Mouse (Mus musculus) liver, postnatal 0 days (tissue): ENCODE data around the gene Kcnj8. TPM values are rescaled to one million over a fixed set of nuclear protein-coding genes. Genes with fewer than 3 reads are reported as not detected.

ENCODE experiments used
- ATAC-seq: fragments of 200-750 bp; cut with Nextera tagmentation; 2 replicates; pipeline ENCODE4 v1.8.0; 2017; ENCODE audit warnings: mild to moderate bottlenecking, moderate library complexity
- DNase-seq: peaks from one replicate; pipeline ENCODE4 v3.0.0-alpha.2; 2016
- H3K27ac ChIP-seq: fragments of 300-500 bp; sonication (generic); 2 replicates; pipeline ENCODE4 v1.5.1; 2014; ENCODE audit warnings: antibody characterized with exemption, moderate library complexity, mild to moderate bottlenecking, low read depth
- H3K27me3 ChIP-seq: fragments of 300-500 bp; sonication (generic); 2 replicates; pipeline ENCODE4 v1.6.1; 2014; ENCODE audit warnings: low read length, control low read depth, mixed read lengths; ENCODE audit not compliant: insufficient read depth
- H3K36me3 ChIP-seq: fragments of 300-500 bp; sonication (generic); replicated peaks from 2 replicates; pipeline ENCODE4 v1.6.1; 2014; ENCODE audit warnings: mild to moderate bottlenecking, control low read depth, low read length, moderate library complexity, mixed read lengths; ENCODE audit not compliant: insufficient read depth
- H3K4me1 ChIP-seq: fragments of 300-500 bp; sonication (generic); 2 replicates; pipeline ENCODE4 v1.6.1; 2014; ENCODE audit warnings: antibody characterized with exemption, mild to moderate bottlenecking, control low read depth; ENCODE audit not compliant: insufficient read depth
- H3K4me2 ChIP-seq: fragments of 300-500 bp; sonication (generic); 2 replicates; pipeline ENCODE4 v1.6.1; 2014; ENCODE audit warnings: low read depth, mild to moderate bottlenecking, low read length, moderate library complexity, mixed read lengths
- H3K4me3 ChIP-seq: fragments of 300-500 bp; sonication (generic); 2 replicates; pipeline ENCODE4 v1.5.1; 2014; ENCODE audit warnings: low read depth, low read length
- H3K9ac ChIP-seq: fragments of 300-500 bp; sonication (generic); replicated peaks from 2 replicates; pipeline ENCODE4 v1.6.1; 2014; ENCODE audit warnings: mild to moderate bottlenecking, moderate library complexity
- H3K9me3 ChIP-seq: fragments of 300-500 bp; sonication (generic); 2 replicates; pipeline ENCODE4 v1.6.1; 2016; ENCODE audit warnings: mild to moderate bottlenecking, control low read depth, low read length, mixed read lengths
- CTCF ChIP-seq: sonication (generic); IDR thresholded peaks from 2 replicates; pipeline ENCODE4 v1.5.1; 2016; ENCODE audit warnings: antibody characterized with exemption, low read depth
- EP300 ChIP-seq: IDR thresholded peaks from 2 replicates; pipeline ENCODE4 v1.6.1; 2016; ENCODE audit warnings: antibody characterized with exemption, low read depth, mild to moderate bottlenecking
- WGBS: fragments of 180-500 bp; shearing (Covaris S2); extraction: QIAGEN DNeasy Blood & Tissue Kit; methylation state at CpG from one replicate; pipeline ENCODE4 v1.1.7; 2014; ENCODE audit not compliant: insufficient replicate concordance; 5-methylcytosine and 5-hydroxymethylcytosine counted together
- polyA plus RNA-seq: library from polyadenylated mRNA; unstranded; fragments of >200 nt; fragmentation: Nextera tagmentation; extraction: Ambion mirVana; gene quantifications from 2 replicates; pipeline ENCODE4 v1.2.1, GENCODE M21; 2015

The Kcnj8 gene
- 5.6 and 6.2 TPM in 2 replicates for polyA plus RNA-seq

DNA sequence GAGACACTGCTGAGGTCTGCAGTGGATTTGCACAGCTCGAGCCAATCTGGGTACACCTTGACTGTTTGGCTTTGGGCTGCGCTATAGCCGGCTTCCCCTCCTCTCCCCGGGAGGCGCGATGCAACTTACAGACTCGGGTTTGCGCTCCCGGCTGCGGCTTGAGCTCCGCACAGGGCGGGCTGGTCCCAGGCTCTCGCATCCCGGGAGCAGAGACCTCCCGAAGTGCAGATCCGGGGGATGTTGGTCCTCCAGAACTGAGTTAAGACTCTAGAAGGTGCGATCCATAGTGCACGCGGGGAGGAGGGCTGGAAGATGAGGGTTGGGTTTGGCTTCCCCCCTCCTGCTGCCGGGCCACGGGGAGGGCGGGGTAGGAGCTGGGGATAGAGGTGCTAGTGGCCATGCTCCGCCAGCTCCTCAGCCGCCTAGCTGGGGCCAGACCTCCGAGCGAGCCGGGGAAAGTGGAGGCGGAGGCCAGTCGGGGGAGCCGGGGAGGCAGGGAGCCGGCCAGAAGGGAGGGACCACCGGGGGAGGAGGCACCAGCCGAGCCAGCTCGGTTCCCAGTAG lies at the start of gene Kcnj8:
Gene Kcnj8 (minus strand): TSS at position 560 of the 564 bp plus-strand sequence.
- Histone ChIP-seq H3K9ac (peak within 1 kb of the TSS; percentile 58), H3K27me3 (peaks cover 21% of the 10 kb centered on the region), H3K9me3 (no peaks in the 10 kb centered on the region), H3K27ac (no peak within 1 kb of the TSS), H3K4me1 (0 out of 2 replicates have a peak, but pooled peaks cover 12% of the 10 kb centered on the region), H3K36me3 (no peaks in the 10 kb centered on the region), H3K4me3 (peak within 1 kb of the TSS; percentile 49), H3K4me2 (peak within 1 kb of the TSS; percentile 70)
- ATAC-seq (peak; percentile 66), DNase-seq (peak; percentile 53)
- 1% methylated on average over 32 of the region's 34 CpGs for WGBS
- TF ChIP-seq EP300 (no peak), CTCF (no peak)

DNA sequence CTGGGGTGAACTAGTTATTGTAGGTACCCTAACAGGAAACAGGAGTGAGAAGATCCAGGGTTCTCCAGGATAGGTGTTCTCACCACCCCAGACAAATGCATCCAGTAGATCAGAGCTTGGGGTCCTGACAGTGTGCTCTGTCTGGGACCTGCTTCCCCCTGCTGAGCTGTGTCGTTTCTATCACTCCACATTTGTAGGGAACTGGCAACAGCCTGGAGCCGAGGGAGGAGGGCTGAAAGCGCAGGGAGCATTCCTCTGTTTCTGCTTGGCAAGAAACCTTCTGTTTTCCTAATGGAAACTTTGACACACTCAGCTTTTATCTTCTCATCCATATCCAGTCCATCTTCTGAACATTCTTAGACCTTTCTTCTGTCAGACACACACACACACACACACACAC lies 45.2 kb upstream of the Kcnj8 start:
- TF ChIP-seq EP300 = no peak
- TF ChIP-seq CTCF = no peak
- H3K36me3 ChIP-seq = no peaks in the 10 kb centered on the region
- no peak overlapping the region for H3K4me3 ChIP-seq
- H3K9ac ChIP-seq = no peak overlapping the region
- ATAC-seq = no peak
- no peak for DNase-seq
- H3K27me3 ChIP-seq = no peaks in the 10 kb centered on the region
- no peak overlapping the region for H3K27ac ChIP-seq
- no peaks in the 10 kb centered on the region for H3K4me1 ChIP-seq
- 56% methylated on average over 3 of the region's 3 CpGs for WGBS
- no peak overlapping the region for H3K4me2 ChIP-seq
- H3K9me3 ChIP-seq = no peaks in the 10 kb centered on the region

DNA sequence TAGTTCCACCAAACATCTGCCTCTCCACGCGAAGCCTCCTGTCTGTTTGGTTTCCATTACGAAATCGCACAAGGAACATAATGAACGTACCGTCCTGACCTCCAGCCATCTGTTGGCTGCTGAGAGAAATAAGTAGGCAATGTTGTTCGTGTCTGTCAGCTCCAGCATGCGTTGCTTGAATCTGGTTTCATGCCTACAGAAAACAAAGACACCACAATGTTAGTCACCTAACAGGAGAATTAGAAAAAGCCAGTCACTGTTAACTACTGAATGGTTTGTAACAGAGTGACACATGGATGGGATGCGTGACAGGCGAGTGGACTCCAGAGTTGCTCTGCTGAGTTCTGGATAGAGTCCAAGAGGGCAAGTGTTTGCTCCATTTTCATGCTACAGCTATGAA lies 42.9 kb upstream of the Kcnj8 start:
- Histone ChIP-seq H3K27me3 (no peaks in the 10 kb centered on the region), H3K4me2 (no peak overlapping the region), H3K27ac (peak overlapping the region; percentile 44), H3K4me3 (no peak overlapping the region), H3K4me1 (no peaks in the 10 kb centered on the region), H3K36me3 (no peaks in the 10 kb centered on the region), H3K9ac (no peak overlapping the region), H3K9me3 (no peaks in the 10 kb centered on the region)
- peak; percentile 28 for DNase-seq
- peak; percentile 88 for ATAC-seq
- WGBS = 48% methylated on average over 10 of the region's 10 CpGs
- TF ChIP-seq EP300 = peak; percentile 44; the same call in 1 of the 2 replicates
- no peak for TF ChIP-seq CTCF

DNA sequence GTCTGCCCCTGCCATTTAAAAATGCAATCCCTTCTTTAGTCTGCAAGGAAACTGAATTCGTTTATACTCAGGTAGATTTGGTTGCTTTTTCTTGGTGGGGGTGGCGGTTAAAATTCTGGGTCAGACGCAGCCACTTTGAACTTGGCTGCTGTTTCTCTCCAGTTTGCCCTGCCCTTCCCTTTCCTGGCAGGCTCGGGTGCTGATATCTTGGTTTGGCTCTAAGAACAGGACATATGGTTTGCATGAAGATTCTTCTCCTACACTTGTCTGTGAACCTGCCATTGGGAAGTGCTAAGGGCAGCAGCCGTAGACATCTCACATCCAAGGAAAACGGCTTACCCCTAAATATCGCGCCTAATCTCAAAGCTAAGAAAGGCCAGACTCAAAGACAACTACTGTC lies 41.0 kb upstream of the Kcnj8 start:
- no peak overlapping the region for H3K4me2 ChIP-seq
- H3K36me3 ChIP-seq = no peaks in the 10 kb centered on the region
- no peak for TF ChIP-seq EP300
- no peak for TF ChIP-seq CTCF
- no peak overlapping the region for H3K4me3 ChIP-seq
- H3K9me3 ChIP-seq = no peaks in the 10 kb centered on the region
- DNase-seq (no peak), ATAC-seq (no peak)
- H3K27me3 ChIP-seq = no peaks in the 10 kb centered on the region
- no peak overlapping the region for H3K9ac ChIP-seq
- H3K27ac ChIP-seq = no peak overlapping the region
- no peaks in the 10 kb centered on the region for H3K4me1 ChIP-seq
- 66% methylated on average over 8 of the region's 8 CpGs for WGBS

DNA sequence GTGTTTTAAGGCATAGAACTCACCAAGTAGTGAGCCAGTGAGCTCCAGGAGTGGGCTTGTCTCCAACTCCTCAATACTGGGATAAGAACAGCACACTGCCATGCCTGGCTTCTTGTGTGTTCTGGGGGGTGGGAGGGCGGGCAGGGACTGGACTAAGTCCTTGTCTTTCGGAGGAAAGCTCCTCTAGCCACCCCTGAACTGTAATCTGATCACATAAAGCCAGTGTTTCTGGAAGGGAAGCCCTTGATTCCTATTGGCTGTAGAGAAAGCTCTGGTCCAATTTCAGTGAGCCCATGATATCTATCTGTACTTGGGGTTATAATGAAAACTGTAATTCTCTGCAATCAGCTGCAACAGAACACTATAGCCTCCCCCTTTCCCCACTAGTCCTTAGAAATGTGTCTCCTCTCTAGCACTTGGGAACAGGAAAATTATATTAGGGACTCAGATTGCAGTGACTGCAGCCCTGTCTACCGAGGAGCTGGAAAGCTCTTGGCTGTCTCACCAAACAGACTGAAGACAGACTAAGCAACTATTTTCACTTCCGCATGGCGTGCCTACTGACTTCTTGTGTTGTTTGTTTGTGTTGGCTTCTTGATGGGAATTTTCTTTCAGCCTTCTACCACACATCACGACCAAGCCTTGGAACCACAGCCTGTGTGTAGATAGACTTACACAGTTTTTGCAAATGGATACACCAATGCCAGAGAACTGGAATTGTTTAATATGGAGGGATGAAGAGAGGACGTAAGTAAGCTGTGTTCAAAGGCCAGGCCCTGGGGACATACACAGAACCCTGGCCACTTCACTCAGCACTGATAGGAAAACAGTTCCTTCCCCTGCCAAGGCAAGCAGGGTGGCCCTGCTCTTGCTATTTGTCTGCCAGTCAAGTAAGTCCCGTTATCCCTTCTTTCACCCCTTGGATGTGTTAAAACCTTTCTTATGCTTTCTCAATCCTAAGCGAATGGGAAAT lies 38.3 kb upstream of the Kcnj8 start:
- no peak overlapping the region for H3K27ac ChIP-seq
- no peak overlapping the region for H3K4me3 ChIP-seq
- ATAC-seq (no peak), DNase-seq (no peak)
- TF ChIP-seq CTCF (no peak), EP300 (no peak)
- H3K9me3 ChIP-seq = no peaks in the 10 kb centered on the region
- H3K27me3 ChIP-seq = no peaks in the 10 kb centered on the region
- WGBS = 69% methylated on average over 9 of the region's 9 CpGs
- no peaks in the 10 kb centered on the region for H3K36me3 ChIP-seq
- no peak overlapping the region for H3K4me2 ChIP-seq
- H3K9ac ChIP-seq = no peak overlapping the region
- H3K4me1 ChIP-seq = no peaks in the 10 kb centered on the region

DNA sequence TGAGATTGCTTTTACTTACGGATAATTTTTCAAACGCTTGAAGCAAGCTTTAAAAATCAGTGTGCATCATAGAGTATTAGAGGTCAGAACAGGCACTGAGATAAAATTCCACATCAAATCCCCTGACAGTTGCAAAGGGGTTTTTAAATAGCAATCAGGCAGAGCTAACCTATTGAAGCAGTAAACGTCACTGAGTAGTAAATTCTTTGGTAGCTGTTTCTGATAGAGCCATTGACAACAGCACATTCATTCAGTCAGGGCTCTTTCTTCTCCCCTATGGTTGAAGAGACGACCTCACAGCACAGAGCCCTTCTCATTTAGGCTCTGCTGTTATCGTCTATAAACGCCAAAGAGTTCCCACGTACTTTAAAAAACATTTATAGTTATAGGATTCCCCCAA lies 35.7 kb upstream of the Kcnj8 start:
- no peak overlapping the region for H3K9ac ChIP-seq
- H3K4me3 ChIP-seq = no peak overlapping the region
- WGBS = 73% methylated on average over 7 of the region's 7 CpGs
- H3K36me3 ChIP-seq = no peaks in the 10 kb centered on the region
- no peaks in the 10 kb centered on the region for H3K27me3 ChIP-seq
- no peak for ATAC-seq
- TF ChIP-seq CTCF = no peak
- no peak for TF ChIP-seq EP300
- H3K27ac ChIP-seq = no peak overlapping the region
- DNase-seq = no peak
- H3K9me3 ChIP-seq = no peaks in the 10 kb centered on the region
- H3K4me1 ChIP-seq = no peaks in the 10 kb centered on the region
- no peak overlapping the region for H3K4me2 ChIP-seq
